Mouse (Mus musculus) liver, adult 2 months (tissue): ENCODE results near the gene Sco2.

ENCODE experiments used
- CTCF ChIP-seq: fragments of 200-500 bp; IDR thresholded peaks from 2 replicates; pipeline ENCODE4 v1.5.1; 2011; ENCODE audit warnings: low read depth, low read length, control low read depth
- POLR2A ChIP-seq: fragments of 200-500 bp; IDR thresholded peaks from 2 replicates; pipeline ENCODE4 v1.6.1; 2011; ENCODE audit warnings: low read length, control low read depth; ENCODE audit not compliant: insufficient read depth; ENCODE audit errors: extremely low read depth

DNA sequence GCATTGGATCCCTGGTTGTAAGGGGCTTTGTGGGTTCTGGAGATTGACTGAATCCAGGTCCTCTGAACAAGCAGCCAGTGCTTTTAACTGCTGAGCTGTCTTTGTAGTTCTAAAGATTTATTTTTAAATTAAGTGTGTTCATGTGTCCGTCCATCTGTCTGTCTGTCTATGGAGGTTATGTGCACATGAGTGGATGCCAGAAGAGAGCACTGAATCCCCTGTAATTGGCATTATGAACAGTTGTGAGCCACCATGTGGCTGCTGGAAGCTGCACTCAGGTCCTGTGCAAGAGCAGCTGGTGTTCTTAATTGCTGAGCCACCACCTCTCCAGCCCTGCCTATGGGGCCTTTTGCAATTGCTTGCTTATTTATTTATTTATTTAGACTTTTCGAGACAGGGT is 24.5 kb upstream of the Sco2 start:
- no peak for TF ChIP-seq CTCF
- TF ChIP-seq POLR2A = no peak
